Mouse (Mus musculus) olfactory bulb, adult 2 months (tissue): ENCODE data around the gene Zbtb37. TPM values are rescaled to one million over a fixed set of nuclear protein-coding genes. Genes with fewer than 3 reads are reported as not detected.
A peak's percentile ranks its signal among the peaks of the same experiment; 100 is the strongest.

Experiments
- H3K27ac ChIP-seq: fragments of 200-500 bp; 2 replicates; pipeline ENCODE4 v1.5.1; 2012; ENCODE audit warnings: low read depth, low read length; ENCODE audit not compliant: insufficient read depth
- H3K4me1 ChIP-seq: fragments of 200-500 bp; 2 replicates; pipeline ENCODE4 v1.6.1; 2012; ENCODE audit warnings: low read length; ENCODE audit not compliant: control insufficient read depth, insufficient read depth
- H3K4me3 ChIP-seq: fragments of 200-500 bp; 2 replicates; pipeline ENCODE4 v1.5.1; 2012; ENCODE audit warnings: mild to moderate bottlenecking, low read depth, low read length, moderate library complexity; ENCODE audit not compliant: insufficient read depth
- CTCF ChIP-seq: fragments of 200-500 bp; IDR thresholded peaks from 2 replicates; pipeline ENCODE4 v1.5.1; 2012; ENCODE audit warnings: low read depth, mild to moderate bottlenecking, low read length, moderate library complexity; ENCODE audit not compliant: insufficient read depth
- POLR2A ChIP-seq: fragments of 200-500 bp; IDR thresholded peaks from 2 replicates; pipeline ENCODE4 v1.6.1; 2012; ENCODE audit warnings: mild to moderate bottlenecking, low read depth, low read length, moderate library complexity; ENCODE audit not compliant: insufficient read depth
- WGBS: fragments of 180-500 bp; shearing (Covaris S2); methylation state at CpG from one replicate; pipeline ENCODE4 v1.1.7; 2018; 5-methylcytosine and 5-hydroxymethylcytosine counted together
- polyA plus RNA-seq: library from polyadenylated mRNA; stranded (reverse); fragments of >200 nt; gene quantifications from 2 replicates; pipeline ENCODE4 v1.2.4, GENCODE M21; 2012; ENCODE audit warnings: low replicate concordance; ENCODE audit not compliant: missing spikeins, insufficient read depth, insufficient read length

Zbtb37 gene
- not detected in 2 replicates for polyA plus RNA-seq

DNA sequence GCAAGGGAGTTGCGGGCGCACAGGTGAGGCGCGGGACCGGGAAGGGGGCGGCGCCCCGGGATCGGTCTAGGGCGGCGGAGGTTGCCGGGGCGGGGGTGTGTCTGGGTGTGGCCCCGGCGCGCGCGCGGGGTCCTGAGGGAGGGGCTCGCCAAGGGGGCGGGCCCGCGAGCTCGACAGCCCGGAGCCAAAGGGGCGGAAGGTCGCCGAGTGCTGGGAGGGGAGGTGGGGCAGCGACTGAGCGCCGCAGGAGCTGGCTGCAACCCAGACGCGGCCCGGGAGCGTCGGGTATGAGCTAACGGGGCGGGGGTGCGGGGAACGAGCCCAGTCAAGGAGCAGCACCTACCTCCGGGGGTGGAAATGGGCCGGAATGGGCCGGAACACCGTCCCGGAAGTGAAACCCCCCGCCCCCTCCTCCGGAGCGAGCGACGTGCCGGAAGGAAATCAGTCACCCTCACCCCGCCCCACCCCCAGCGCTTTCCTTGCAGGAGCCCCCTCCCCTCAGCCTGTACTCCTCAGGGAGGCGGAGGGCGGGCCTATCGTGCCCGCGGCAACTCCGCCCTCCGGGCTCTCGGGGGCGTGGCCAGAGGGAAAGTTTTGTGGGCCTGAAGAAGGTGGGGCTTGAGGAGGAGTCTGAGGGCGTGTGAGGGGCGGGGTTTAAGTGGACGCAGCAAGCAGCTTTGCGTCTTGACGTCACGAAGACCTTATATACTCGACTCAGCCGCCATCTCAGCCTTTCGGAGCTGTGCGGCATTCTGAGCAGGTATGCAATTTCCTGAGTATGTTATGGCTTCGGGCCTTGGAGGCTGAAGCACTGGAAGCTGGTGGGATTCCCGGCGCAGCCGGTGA lies at the start of gene Zbtb37:
Zbtb37 (minus strand) TSS at position 415 of the 846 bp plus-strand sequence.
- Histone ChIP-seq H3K4me3 (peak within 1 kb of the TSS; percentile 79), H3K27ac (peak within 1 kb of the TSS; percentile 88), H3K4me1 (no peaks in the 10 kb centered on the region)
- TF ChIP-seq CTCF (no peak), POLR2A (peak; percentile 100)
- under 1% methylated on average over 72 of the region's 76 CpGs for WGBS

DNA sequence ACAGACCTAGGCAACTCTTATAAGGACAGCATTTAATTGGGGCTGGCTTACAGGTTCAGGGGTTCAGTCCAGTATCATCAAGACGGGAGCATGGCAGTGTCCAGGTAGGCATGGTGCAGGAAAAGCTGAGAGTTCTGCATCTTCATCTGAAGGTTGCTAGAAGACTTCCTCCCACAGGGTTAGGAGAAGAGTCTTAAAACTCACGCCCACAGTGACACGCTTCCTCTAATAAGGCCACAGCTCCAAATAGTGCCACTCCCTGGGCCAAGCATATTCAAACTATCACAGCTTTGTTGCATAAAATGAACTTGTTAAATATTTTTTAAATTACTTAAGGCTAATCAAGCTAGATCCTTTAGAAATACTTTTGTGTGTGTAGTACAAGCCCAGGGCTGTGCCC lies 42.6 kb upstream of the Zbtb37 start:
- WGBS = 92% methylated on average over 3 of the region's 3 CpGs
- no peak overlapping the region for H3K4me3 ChIP-seq

DNA sequence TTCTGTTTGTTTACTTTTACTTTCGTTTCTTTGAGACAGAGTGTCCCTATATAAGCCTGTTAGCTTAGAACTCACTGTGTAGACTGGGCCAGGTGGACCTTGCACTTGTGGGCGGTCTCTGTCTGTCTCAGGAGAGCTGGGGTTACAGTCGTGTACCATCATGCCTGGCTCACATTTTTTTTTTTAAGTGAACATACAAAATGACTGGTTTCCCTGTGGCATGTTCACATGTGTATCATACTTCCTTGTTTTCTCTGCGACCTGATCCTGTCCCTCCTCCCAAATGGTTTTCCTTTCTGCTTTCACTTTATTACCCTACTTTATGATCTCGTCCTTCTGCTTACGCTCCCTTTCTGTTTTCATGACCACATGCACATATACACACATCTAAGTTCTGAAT lies 41.6 kb upstream of the Zbtb37 start:
- no peak overlapping the region for H3K27ac ChIP-seq
- no peak overlapping the region for H3K4me3 ChIP-seq
- peaks cover 3% of the 10 kb centered on the region; the same call in 1 of the 2 replicates for H3K4me1 ChIP-seq
- WGBS = 86% methylated on average over 6 of the region's 6 CpGs
- TF ChIP-seq CTCF (no peak), POLR2A (no peak)

More for the DNA sequence above, 42.6 kb upstream of the Zbtb37 start:
- TF ChIP-seq CTCF (no peak), POLR2A (no peak)
- Histone ChIP-seq H3K27ac (no peak overlapping the region), H3K4me1 (peaks cover under 1% of the 10 kb centered on the region; the same call in 1 of the 2 replicates)

DNA sequence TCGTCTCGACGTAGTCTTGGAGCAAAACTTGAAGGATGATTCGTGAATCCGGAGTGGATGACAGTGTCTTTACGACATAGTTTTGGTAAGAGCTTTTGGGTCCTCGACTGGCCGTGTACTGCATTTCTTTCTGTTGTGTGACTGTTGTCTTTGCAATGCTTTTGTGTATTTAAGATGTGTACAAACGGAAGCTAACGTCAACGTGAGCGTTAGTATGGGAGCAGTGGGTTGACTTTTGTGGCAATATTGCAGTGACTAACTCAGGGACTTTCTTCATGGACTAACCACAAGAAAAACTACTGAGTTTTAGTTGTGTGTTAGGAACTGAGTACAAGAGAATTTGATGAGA lies 36.6 kb upstream of the Zbtb37 start:
- TF ChIP-seq POLR2A (no peak), CTCF (no peak)
- WGBS = under 1% methylated on average over 12 of the region's 12 CpGs
- no peak overlapping the region for H3K27ac ChIP-seq
- H3K4me3 ChIP-seq = peak overlapping the region; percentile 74
- H3K4me1 ChIP-seq = peaks cover 3% of the 10 kb centered on the region; the same call in 1 of the 2 replicates

DNA sequence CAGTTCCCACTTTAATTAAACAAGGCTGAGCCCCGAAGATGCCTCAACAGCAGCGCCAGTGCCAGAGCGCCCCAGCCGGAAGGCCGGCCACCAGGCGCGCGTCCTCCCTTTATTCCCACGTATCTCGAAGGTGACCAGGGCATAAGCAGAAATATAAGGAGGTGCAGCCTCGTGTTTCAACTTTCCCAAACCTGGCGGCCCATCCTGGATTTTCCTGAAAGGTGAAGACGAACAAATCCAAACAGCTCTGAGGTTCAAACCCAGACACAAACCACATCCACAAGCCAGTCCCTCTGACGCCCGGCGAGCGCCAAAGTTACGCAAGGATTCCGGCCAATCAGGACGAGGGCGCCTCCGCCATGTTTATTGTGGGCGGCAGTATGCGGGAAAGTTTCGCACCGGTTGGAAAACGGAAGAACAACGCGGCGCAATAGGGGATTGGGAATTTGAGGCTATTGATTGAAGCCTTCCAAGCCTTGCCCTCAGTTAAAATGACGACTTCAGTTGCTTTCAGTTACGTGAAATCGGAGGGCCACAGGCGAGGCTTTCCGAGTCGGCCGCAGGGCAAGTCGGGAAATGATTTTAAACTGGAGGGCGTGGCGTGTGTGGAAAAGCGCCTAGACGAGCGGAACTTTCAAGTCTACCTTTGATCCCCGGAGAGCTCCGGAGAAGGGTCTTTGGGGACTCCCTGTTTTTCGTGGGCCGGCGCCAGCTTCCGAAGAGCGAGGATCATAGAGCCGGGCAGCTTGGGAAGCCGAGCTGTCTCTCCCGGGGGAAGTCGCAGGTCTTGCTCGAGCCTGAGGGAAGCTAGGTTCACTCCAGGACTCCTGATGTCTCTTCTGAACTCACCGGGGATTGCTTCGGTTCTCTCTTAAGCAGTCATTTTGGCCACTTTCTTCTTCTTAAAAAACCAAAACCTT lies 36.0 kb upstream of the Zbtb37 start, which contains the start of the genes Dars2 and Cenpl:
Dars2 (minus strand) TSS at position 307 of the 920 bp plus-strand sequence.
Cenpl (plus strand) TSS at position 362 of the 920 bp plus-strand sequence.
- WGBS = under 1% methylated on average over 57 of the region's 57 CpGs
- Histone ChIP-seq H3K4me3 (peak within 1 kb of the TSS; percentile 74), H3K27ac (0 out of 2 replicates have a peak within 1 kb of the TSS, but pooled peaks have one; percentile 63), H3K4me1 (peaks cover 3% of the 10 kb centered on the region; the same call in 1 of the 2 replicates)
- TF ChIP-seq CTCF = no peak
- TF ChIP-seq POLR2A = 0 out of 2 replicates have a peak, but pooled peaks have one; percentile 26

DNA sequence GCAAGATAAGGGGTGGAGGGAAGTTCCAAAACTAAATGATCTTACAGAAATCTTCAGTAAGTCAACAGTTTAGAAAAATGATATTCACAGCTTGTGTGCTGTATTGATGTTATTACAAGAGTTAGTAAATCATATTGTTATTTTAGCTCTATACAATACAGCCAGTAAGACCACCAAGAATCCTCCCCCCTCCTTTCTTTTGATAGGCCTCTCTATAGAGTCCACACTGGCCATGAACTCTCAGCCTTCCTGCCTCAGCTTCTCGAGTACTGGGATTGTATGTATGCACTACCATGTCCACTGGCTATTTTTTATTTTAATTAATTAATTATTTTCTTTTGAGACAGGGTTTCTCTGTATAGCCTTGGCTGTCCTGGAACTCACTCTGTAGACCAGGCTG lies 28.7 kb upstream of the Zbtb37 start:
- Histone ChIP-seq H3K27ac (no peak overlapping the region), H3K4me1 (no peaks in the 10 kb centered on the region), H3K4me3 (no peak overlapping the region)
- WGBS = 76% methylated on average over 1 of the region's 1 CpGs
- TF ChIP-seq CTCF (no peak), POLR2A (no peak)

DNA sequence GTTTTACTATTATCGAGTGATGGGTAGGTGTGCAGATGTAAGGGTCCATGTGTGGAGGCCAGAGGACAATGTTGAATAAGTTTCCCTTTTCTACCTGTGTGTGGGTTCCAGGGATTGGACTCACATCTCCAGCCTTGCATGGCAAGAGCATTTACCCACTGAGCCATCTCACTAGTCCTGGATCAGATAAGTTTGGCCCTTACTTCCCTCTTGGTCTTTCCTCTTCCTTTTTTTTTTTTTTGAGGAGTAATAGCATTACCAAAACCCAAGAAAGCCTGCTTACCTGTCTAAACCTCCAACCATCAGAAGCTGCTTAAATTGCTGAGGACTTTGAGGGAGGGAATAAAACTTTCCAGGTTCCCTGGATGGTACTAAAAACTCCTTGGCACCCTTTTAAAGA lies 22.5 kb upstream of the Zbtb37 start:
- Histone ChIP-seq H3K27ac (no peak overlapping the region), H3K4me3 (no peak overlapping the region), H3K4me1 (no peaks in the 10 kb centered on the region)
- no peak for TF ChIP-seq POLR2A
- TF ChIP-seq CTCF = no peak
- WGBS = 95% methylated on average over 1 of the region's 1 CpGs

DNA sequence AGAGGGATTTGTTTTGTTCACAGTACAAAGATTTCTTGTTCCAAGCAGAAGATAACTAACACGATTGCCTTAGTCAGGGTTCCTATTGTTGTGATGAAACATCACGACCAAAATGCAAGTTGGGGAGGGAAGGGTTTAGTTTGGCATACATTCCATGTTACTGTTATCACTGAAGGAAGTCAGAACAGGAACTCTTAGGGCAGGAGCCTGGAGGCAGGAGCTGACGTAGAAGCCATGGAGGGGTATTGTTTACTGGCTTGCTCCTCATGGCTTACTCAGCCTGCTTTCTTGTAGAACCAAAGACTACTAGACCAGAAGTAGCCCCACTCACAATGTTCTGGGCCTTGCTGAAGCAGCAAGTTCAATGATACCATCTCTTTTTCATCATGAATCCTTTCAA lies 12.3 kb upstream of the Zbtb37 start:
- Histone ChIP-seq H3K27ac (no peak overlapping the region), H3K4me3 (no peak overlapping the region), H3K4me1 (no peaks in the 10 kb centered on the region)
- TF ChIP-seq CTCF (no peak), POLR2A (no peak)
- WGBS = 86% methylated on average over 3 of the region's 3 CpGs
